Mouse (Mus musculus): ENCODE results near the gene Sgcg. TPM values are rescaled to one million over a fixed set of nuclear protein-coding genes. Genes with fewer than 3 reads are reported as not detected.

The Sgcg gene
- polyA plus RNA-seq, 1 experiment from 2014 or later: 1.7 TPM

GRCm38 (mm10) chr14:61288606-61289286, 30.5 kb upstream of the Sgcg start:
- Histone ChIP-seq H3K4me3 (ENCODE audit: low read depth, low read length) (no peak overlapping the region), H3K27me3 (ENCODE audit: control insufficient read depth, insufficient read depth, low read length) (no peaks in the 10 kb centered on the region), H3K27ac (replicated peaks; ENCODE audit: low read depth, low read length) (no peak overlapping the region), H3K9me3 (ENCODE audit: control insufficient read depth, low read length) (no peaks in the 10 kb centered on the region), H3K9ac (ENCODE audit: low read length) (no peak overlapping the region), H3K4me1 (ENCODE audit: control insufficient read depth, insufficient read depth, low read length) (no peaks in the 10 kb centered on the region), H3K36me3 (ENCODE audit: control insufficient read depth, insufficient read depth, low read length) (no peaks in the 10 kb centered on the region), H3K4me2 (ENCODE audit: low read depth, severe bottlenecking) (no peak overlapping the region)
- DNase-seq (ENCODE audit: low spot score): no peak
- no peak for ATAC-seq (ENCODE audit: insufficient number of reproducible peaks, low FRiP score, low TSS enrichment, low read depth)
- 67% methylated on average over 19 of the region's 19 CpGs for WGBS

GRCm38 (mm10) chr14:61278676-61279300, 20.5 kb upstream of the Sgcg start:
- 89% methylated on average over 7 of the region's 7 CpGs for WGBS
- H3K27ac ChIP-seq (replicated peaks; ENCODE audit: low read depth, low read length): no peak overlapping the region

GRCm38 (mm10) chr14:61277285-61277684, 19.0 kb upstream of the Sgcg start:
- no peaks in the 10 kb centered on the region for H3K36me3 ChIP-seq (ENCODE audit: control insufficient read depth, insufficient read depth, low read length)
- H3K27ac ChIP-seq (replicated peaks; ENCODE audit: low read depth, low read length): no peak overlapping the region
- H3K4me3 ChIP-seq (ENCODE audit: low read depth, low read length): no peak overlapping the region
- H3K27me3 ChIP-seq (ENCODE audit: control insufficient read depth, insufficient read depth, low read length): peaks cover 23% of the 10 kb centered on the region
- ATAC-seq (ENCODE audit: insufficient number of reproducible peaks, low FRiP score, low TSS enrichment, low read depth) (no peak), DNase-seq (ENCODE audit: low spot score) (peak; percentile 65)
- H3K9ac ChIP-seq (ENCODE audit: low read length): no peak overlapping the region
- H3K4me1 ChIP-seq (ENCODE audit: control insufficient read depth, insufficient read depth, low read length): 0 out of 2 replicates have a peak, but pooled peaks cover 3% of the 10 kb centered on the region
- no peaks in the 10 kb centered on the region for H3K9me3 ChIP-seq (ENCODE audit: control insufficient read depth, low read length)
- 34% methylated on average over 1 of the region's 1 CpGs for WGBS
- no peak overlapping the region for H3K4me2 ChIP-seq (ENCODE audit: low read depth, severe bottlenecking)

More at GRCm38 (mm10) chr14:61278676-61279300, 20.5 kb upstream of the Sgcg start:
- H3K36me3 ChIP-seq (ENCODE audit: control insufficient read depth, insufficient read depth, low read length): no peaks in the 10 kb centered on the region
- no peak overlapping the region for H3K4me3 ChIP-seq (ENCODE audit: low read depth, low read length)
- H3K9ac ChIP-seq (ENCODE audit: low read length): no peak overlapping the region
- 0 out of 2 replicates have a peak, but pooled peaks cover 3% of the 10 kb centered on the region for H3K4me1 ChIP-seq (ENCODE audit: control insufficient read depth, insufficient read depth, low read length)
- no peaks in the 10 kb centered on the region for H3K9me3 ChIP-seq (ENCODE audit: control insufficient read depth, low read length)
- peaks cover 19% of the 10 kb centered on the region for H3K27me3 ChIP-seq (ENCODE audit: control insufficient read depth, insufficient read depth, low read length)
- DNase-seq (ENCODE audit: low spot score) (no peak), ATAC-seq (ENCODE audit: insufficient number of reproducible peaks, low FRiP score, low TSS enrichment, low read depth) (no peak)
- no peak overlapping the region for H3K4me2 ChIP-seq (ENCODE audit: low read depth, severe bottlenecking)

GRCm38 (mm10) chr14:61274414-61275198, 16.3 kb upstream of the Sgcg start:
- Histone ChIP-seq H3K9ac (ENCODE audit: low read length) (no peak overlapping the region; the same call in 1 of the 2 replicates), H3K36me3 (ENCODE audit: control insufficient read depth, insufficient read depth, low read length) (no peaks in the 10 kb centered on the region), H3K27me3 (ENCODE audit: control insufficient read depth, insufficient read depth, low read length) (peaks cover 25% of the 10 kb centered on the region), H3K4me2 (ENCODE audit: low read depth, severe bottlenecking) (peak overlapping the region; percentile 34), H3K9me3 (ENCODE audit: control insufficient read depth, low read length) (no peaks in the 10 kb centered on the region), H3K4me1 (ENCODE audit: control insufficient read depth, insufficient read depth, low read length) (0 out of 2 replicates have a peak, but pooled peaks cover 3% of the 10 kb centered on the region), H3K4me3 (ENCODE audit: low read depth, low read length) (peak overlapping the region; percentile 24), H3K27ac (replicated peaks; ENCODE audit: low read depth, low read length) (no peak overlapping the region)
- 9% methylated on average over 38 of the region's 38 CpGs for WGBS
- DNase-seq (ENCODE audit: low spot score) (peak; percentile 41), ATAC-seq (ENCODE audit: insufficient number of reproducible peaks, low FRiP score, low TSS enrichment, low read depth) (no peak)

- 0 out of 2 replicates have a peak, but pooled peaks cover 2% of the 10 kb centered on the region for H3K27me3 ChIP-seq (ENCODE audit: control insufficient read depth, insufficient read depth, low read length)
These were observed 9.7 kb upstream of the Sgcg start for GRCm38 (mm10) chr14:61267908-61268475.

GRCm38 (mm10) chr14:61259084-61259483, 794 bp upstream of the Sgcg start:
- Histone ChIP-seq H3K9ac (ENCODE audit: low read length) (no peak overlapping the region), H3K4me2 (ENCODE audit: low read depth, severe bottlenecking) (no peak overlapping the region), H3K27me3 (ENCODE audit: control insufficient read depth, insufficient read depth, low read length) (no peaks in the 10 kb centered on the region), H3K4me3 (ENCODE audit: low read depth, low read length) (no peak overlapping the region), H3K27ac (replicated peaks; ENCODE audit: low read depth, low read length) (no peak overlapping the region), H3K4me1 (ENCODE audit: control insufficient read depth, insufficient read depth, low read length) (no peaks in the 10 kb centered on the region), H3K9me3 (ENCODE audit: control insufficient read depth, low read length) (no peaks in the 10 kb centered on the region), H3K36me3 (ENCODE audit: control insufficient read depth, insufficient read depth, low read length) (no peaks in the 10 kb centered on the region)
- 12% methylated on average over 3 of the region's 3 CpGs for WGBS
- DNase-seq (ENCODE audit: low spot score) (no peak), ATAC-seq (ENCODE audit: insufficient number of reproducible peaks, low FRiP score, low TSS enrichment, low read depth) (no peak)

More at GRCm38 (mm10) chr14:61267908-61268475, 9.7 kb upstream of the Sgcg start:
- H3K4me2 ChIP-seq (ENCODE audit: low read depth, severe bottlenecking): no peak overlapping the region
- no peaks in the 10 kb centered on the region for H3K4me1 ChIP-seq (ENCODE audit: control insufficient read depth, insufficient read depth, low read length)
- no peak for DNase-seq (ENCODE audit: low spot score)
- no peak overlapping the region for H3K9ac ChIP-seq (ENCODE audit: low read length)
- ATAC-seq (ENCODE audit: insufficient number of reproducible peaks, low FRiP score, low TSS enrichment, low read depth): no peak
- WGBS: 79% methylated on average over 5 of the region's 5 CpGs
- H3K4me3 ChIP-seq (ENCODE audit: low read depth, low read length): no peak overlapping the region
- no peak overlapping the region for H3K27ac ChIP-seq (replicated peaks; ENCODE audit: low read depth, low read length)
- H3K9me3 ChIP-seq (ENCODE audit: control insufficient read depth, low read length): no peaks in the 10 kb centered on the region
- H3K36me3 ChIP-seq (ENCODE audit: control insufficient read depth, insufficient read depth, low read length): no peaks in the 10 kb centered on the region

GRCm38 (mm10) chr14:61252596-61253388, 5.5 kb downstream of the Sgcg start:
- no peak overlapping the region for H3K4me3 ChIP-seq (ENCODE audit: low read depth, low read length)
- no peak overlapping the region for H3K4me2 ChIP-seq (ENCODE audit: low read depth, severe bottlenecking)
- 81% methylated on average over 14 of the region's 15 CpGs for WGBS

More at GRCm38 (mm10) chr14:61252596-61253388, 5.5 kb downstream of the Sgcg start:
- Histone ChIP-seq H3K36me3 (ENCODE audit: control insufficient read depth, insufficient read depth, low read length) (no peaks in the 10 kb centered on the region), H3K27ac (replicated peaks; ENCODE audit: low read depth, low read length) (no peak overlapping the region), H3K4me1 (ENCODE audit: control insufficient read depth, insufficient read depth, low read length) (no peaks in the 10 kb centered on the region), H3K9ac (ENCODE audit: low read length) (no peak overlapping the region), H3K27me3 (ENCODE audit: control insufficient read depth, insufficient read depth, low read length) (no peaks in the 10 kb centered on the region), H3K9me3 (ENCODE audit: control insufficient read depth, low read length) (no peaks in the 10 kb centered on the region)
- ATAC-seq (ENCODE audit: insufficient number of reproducible peaks, low FRiP score, low TSS enrichment, low read depth) (no peak), DNase-seq (ENCODE audit: low spot score) (no peak)

Measured in limb, embryonic 11.5 days (tissue).